ENCODE assay signal across 25 mouse cellular contexts in genomic region chr5:25154823-25155222, GRCm38 (mm10). TPM values are rescaled to one million over a fixed set of nuclear protein-coding genes. Genes with fewer than 3 reads are reported as not detected.
DNase-seq lines count a peak whose midpoint lies in the region; ATAC-seq and TF ChIP-seq lines count a peak whose summit lies in the region.
"Had no signal": no experiment of that assay in that cellular context is flagged by ENCODE, and none has a peak within 500 bp of the region (broad histone marks: within the 10 kb centered on the region; RNA-seq: fewer than 3 reads in every experiment).

No protein-coding gene starts in this region.

- H3K27ac ChIP-seq in intestine, embryonic 14.5 days (ENCODE audit: low read depth) = no peak overlapping the region
- no peak overlapping the region for H3K27ac ChIP-seq in intestine, embryonic 15.5 days
- no peak overlapping the region for H3K27ac ChIP-seq in liver, embryonic 11.5 days (ENCODE audit: low read depth, low read length)
- 0 out of 2 replicates have a peak overlapping the region, but pooled peaks have one; percentile 29 for H3K27ac ChIP-seq in liver, postnatal 0 days (ENCODE audit: low read depth)
- H3K27ac ChIP-seq: heart, embryonic 15.5 days; hindbrain, embryonic 10.5 days; hindbrain, embryonic 13.5 days had no signal

- no peaks in the 10 kb centered on the region for H3K9me3 ChIP-seq in intestine, embryonic 14.5 days (ENCODE audit: control insufficient read depth, low read length)
- H3K9me3 ChIP-seq in intestine, embryonic 15.5 days = no peaks in the 10 kb centered on the region
- no peaks in the 10 kb centered on the region for H3K9me3 ChIP-seq in liver, embryonic 11.5 days (ENCODE audit: control insufficient read depth, low read length)
- no peaks in the 10 kb centered on the region for H3K9me3 ChIP-seq in liver, postnatal 0 days (ENCODE audit: low read length)
- H3K9me3 ChIP-seq: heart, embryonic 15.5 days; hindbrain, embryonic 10.5 days; hindbrain, embryonic 13.5 days had no signal

- WGBS in intestine, embryonic 14.5 days = 91% methylated on average over 4 of the region's 4 CpGs
- 82% methylated on average over 4 of the region's 4 CpGs for WGBS in intestine, embryonic 15.5 days
- WGBS in liver, embryonic 11.5 days = 76% methylated on average over 4 of the region's 4 CpGs
- WGBS in liver, postnatal 0 days (ENCODE audit: insufficient replicate concordance) = 88% methylated on average over 4 of the region's 4 CpGs

- H3K9ac ChIP-seq in intestine, embryonic 14.5 days (ENCODE audit: low read length) = no peak overlapping the region
- H3K9ac ChIP-seq in intestine, embryonic 15.5 days = no peak overlapping the region
- H3K9ac ChIP-seq in liver, embryonic 11.5 days (ENCODE audit: low read depth, low read length) = no peak overlapping the region
- no peak overlapping the region for H3K9ac ChIP-seq in liver, postnatal 0 days (replicated peaks)
- H3K9ac ChIP-seq: heart, embryonic 15.5 days; hindbrain, embryonic 13.5 days had no signal

- H3K27me3 ChIP-seq in intestine, embryonic 14.5 days (replicated peaks; ENCODE audit: control insufficient read depth, insufficient read depth, low read length) = no peaks in the 10 kb centered on the region
- no peaks in the 10 kb centered on the region for H3K27me3 ChIP-seq in intestine, embryonic 15.5 days (replicated peaks)
- no peaks in the 10 kb centered on the region for H3K27me3 ChIP-seq in liver, embryonic 11.5 days (replicated peaks; ENCODE audit: control insufficient read depth, insufficient read depth, low read length)
- H3K27me3 ChIP-seq in liver, postnatal 0 days (ENCODE audit: insufficient read depth, low read length) = no peaks in the 10 kb centered on the region
- H3K27me3 ChIP-seq: heart, embryonic 15.5 days; hindbrain, embryonic 13.5 days had no signal

- H3K4me2 ChIP-seq in intestine, embryonic 14.5 days (ENCODE audit: low read length) = no peak overlapping the region
- H3K4me2 ChIP-seq in intestine, embryonic 15.5 days (replicated peaks) = no peak overlapping the region
- no peak overlapping the region for H3K4me2 ChIP-seq in liver, embryonic 11.5 days
- H3K4me2 ChIP-seq in liver, postnatal 0 days (ENCODE audit: low read depth, low read length) = no peak overlapping the region
- H3K4me2 ChIP-seq: heart, embryonic 11.5 days; heart, embryonic 15.5 days; hindbrain, embryonic 13.5 days had no signal

- no peak for TF ChIP-seq EP300 in liver, postnatal 0 days (IDR thresholded peaks at IDR 0.05; ENCODE audit: low read depth)

- TF ChIP-seq CTCF in liver, postnatal 0 days (IDR thresholded peaks at IDR 0.05; ENCODE audit: low read depth) = no peak

- no peak for ATAC-seq in intestine, embryonic 14.5 days (replicated peaks; ENCODE audit: low FRiP score, low TSS enrichment, low read depth)
- no peak for ATAC-seq in intestine, embryonic 15.5 days
- no peak for ATAC-seq in liver, embryonic 11.5 days (replicated peaks; ENCODE audit: low FRiP score)
- ATAC-seq in liver, postnatal 0 days = no peak
- ATAC-seq: CD4-positive, CD25-positive, alpha-beta regulatory T cell, adult 4 months; forebrain, embryonic 14.5 days; hindbrain, embryonic 16.5 days had no signal

- DNase-seq in intestine, embryonic 14.5 days (ENCODE audit: low spot score) = peak; percentile 39
- DNase-seq in liver, embryonic 11.5 days (ENCODE audit: low spot score) = peak; percentile 19
- no peak for DNase-seq in liver
- no peak for DNase-seq in liver, postnatal 0 days
- no peak for DNase-seq in natural killer cell, adult 2 months (ENCODE audit: low spot score in 2 of 2)
- DNase-seq: adrenal gland, postnatal 10 days; adrenal gland, postnatal 36 days; cerebellum, adult 18-20 months; cerebellum, adult 9-10 months; cerebellum, postnatal 14 days; gastrocnemius, postnatal 10 days; gastrocnemius, postnatal 36 days; heart, postnatal 36 days had no signal

- H3K4me1 ChIP-seq in intestine, embryonic 14.5 days (replicated peaks; ENCODE audit: control insufficient read depth, insufficient read depth, low read length) = no peaks in the 10 kb centered on the region
- no peaks in the 10 kb centered on the region for H3K4me1 ChIP-seq in intestine, embryonic 15.5 days (replicated peaks)
- H3K4me1 ChIP-seq in liver, embryonic 11.5 days (replicated peaks; ENCODE audit: control insufficient read depth, insufficient read depth, low read length) = no peaks in the 10 kb centered on the region
- peaks cover 3% of the 10 kb centered on the region; the same call in 1 of the 2 replicates for H3K4me1 ChIP-seq in liver, postnatal 0 days (ENCODE audit: insufficient read depth)
- H3K4me1 ChIP-seq: heart, embryonic 15.5 days had no signal

- no peak overlapping the region for H3K4me3 ChIP-seq in intestine, embryonic 14.5 days (ENCODE audit: low read depth, low read length)
- no peak overlapping the region for H3K4me3 ChIP-seq in intestine, embryonic 15.5 days (replicated peaks)
- H3K4me3 ChIP-seq in liver, embryonic 11.5 days (ENCODE audit: low read depth, low read length) = no peak overlapping the region
- H3K4me3 ChIP-seq in liver, postnatal 0 days (ENCODE audit: low read depth, low read length) = no peak overlapping the region
- H3K4me3 ChIP-seq: heart, embryonic 15.5 days; hindbrain, embryonic 10.5 days; hindbrain, embryonic 13.5 days had no signal

- H3K36me3 ChIP-seq in intestine, embryonic 14.5 days (ENCODE audit: control insufficient read depth, insufficient read depth, low read length) = no peaks in the 10 kb centered on the region
- no peaks in the 10 kb centered on the region for H3K36me3 ChIP-seq in intestine, embryonic 15.5 days
- H3K36me3 ChIP-seq in liver, embryonic 11.5 days (ENCODE audit: control insufficient read depth, insufficient read depth, low read length) = no peaks in the 10 kb centered on the region
- H3K36me3 ChIP-seq in liver, postnatal 0 days (replicated peaks; ENCODE audit: insufficient read depth, low read length) = no peaks in the 10 kb centered on the region
- H3K36me3 ChIP-seq: heart, embryonic 15.5 days; hindbrain, embryonic 10.5 days; hindbrain, embryonic 13.5 days had no signal

RNA-seq across cellular contexts. Expression of gene Galntl5, which starts 26.4 kb away (rescaled TPM):
- not detected in 2 replicates for polyA plus RNA-seq in intestine, embryonic 14.5 days (2014; fragmentation: Nextera tagmentation; extraction: Ambion mirVana)
- not detected in 2 replicates for polyA plus RNA-seq in intestine, embryonic 15.5 days (2015; fragmentation: Nextera tagmentation; extraction: Ambion mirVana)
- not detected in 2 replicates for polyA plus RNA-seq in liver, embryonic 11.5 days (2014; fragmentation: Nextera tagmentation; extraction: Ambion mirVana)
- not detected in 2 replicates for polyA plus RNA-seq in liver, postnatal 0 days (2015; fragmentation: Nextera tagmentation; extraction: Ambion mirVana)
- polyA plus RNA-seq: C2C12; CD4-positive, CD25-positive, alpha-beta regulatory T cell, adult 4 months; embryonic facial prominence, embryonic 11.5 days; embryonic facial prominence, embryonic 14.5 days; forebrain, embryonic 11.5 days; forebrain, embryonic 14.5 days; heart, embryonic 11.5 days; heart, embryonic 15.5 days; hindbrain, embryonic 10.5 days; hindbrain, embryonic 13.5 days; hindbrain, embryonic 16.5 days had no signal

RNA-seq across cellular contexts. Expression of gene Prkag2, which starts 54.4 kb away (rescaled TPM):
- 52.1 and 54.0 TPM in 2 replicates for polyA plus RNA-seq in intestine, embryonic 14.5 days (2014; fragmentation: Nextera tagmentation; extraction: Ambion mirVana)
- polyA plus RNA-seq in intestine, embryonic 15.5 days (2015; fragmentation: Nextera tagmentation; extraction: Ambion mirVana) = 52.2 and 52.3 TPM in 2 replicates
- polyA plus RNA-seq in liver, embryonic 11.5 days (2014; fragmentation: Nextera tagmentation; extraction: Ambion mirVana) = 12.8 and 15.8 TPM in 2 replicates
- 6.8 and 7.3 TPM in 2 replicates for polyA plus RNA-seq in liver, postnatal 0 days (2015; fragmentation: Nextera tagmentation; extraction: Ambion mirVana)

Comparison
In these comparisons a context has a peak if more than half of its experiments do, and no peak if none do; other contexts are left out.
1. DNase-seq: peak in intestine, embryonic 14.5 days (single experiment) and liver, embryonic 11.5 days (single experiment); none in liver (single experiment), liver, postnatal 0 days (single experiment) and natural killer cell, adult 2 months (0 of 2).